Mouse (Mus musculus) MN1 (cell line): ENCODE results near the gene Zfhx3.

ENCODE experiments used
- DNase-seq: peaks from one replicate; pipeline ENCODE4 v3.0.0-alpha.2; 2016; ENCODE audit warnings: low spot score

Gene Zfhx3

DNA sequence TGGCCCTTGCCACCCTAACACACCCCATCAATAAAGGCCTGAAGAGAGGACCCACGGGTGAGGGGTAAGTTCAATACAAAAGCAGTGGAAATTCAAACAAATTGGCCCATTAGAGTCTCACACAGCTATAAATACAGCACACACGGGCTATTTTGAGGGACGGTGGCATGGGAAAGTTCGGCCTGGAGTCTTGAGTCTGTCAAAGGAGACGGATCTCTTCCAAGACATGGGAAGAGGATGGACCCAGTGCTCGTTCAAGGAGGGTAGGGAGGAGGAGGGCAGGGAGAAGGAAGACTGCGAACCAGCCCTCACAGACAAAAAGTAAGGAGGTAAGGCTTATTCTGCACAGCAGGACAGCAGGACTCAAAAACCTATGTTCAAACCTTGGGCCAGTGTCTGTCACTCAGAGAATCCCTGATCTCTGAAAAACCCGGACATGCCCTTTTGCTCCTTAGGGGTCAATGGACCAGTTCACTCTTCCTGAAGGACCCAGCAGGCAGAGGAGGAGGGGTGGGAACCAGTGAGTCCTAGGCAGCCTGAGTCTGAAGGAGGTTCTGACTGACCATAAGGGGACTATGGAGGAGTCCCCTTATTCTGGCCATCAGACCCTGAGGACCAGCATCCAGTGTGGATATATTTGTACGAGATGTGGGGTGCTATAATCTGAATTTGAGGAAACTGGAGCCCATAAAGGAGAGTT, 652.1 kb downstream of the Zfhx3 start:
- no peak for DNase-seq

DNA sequence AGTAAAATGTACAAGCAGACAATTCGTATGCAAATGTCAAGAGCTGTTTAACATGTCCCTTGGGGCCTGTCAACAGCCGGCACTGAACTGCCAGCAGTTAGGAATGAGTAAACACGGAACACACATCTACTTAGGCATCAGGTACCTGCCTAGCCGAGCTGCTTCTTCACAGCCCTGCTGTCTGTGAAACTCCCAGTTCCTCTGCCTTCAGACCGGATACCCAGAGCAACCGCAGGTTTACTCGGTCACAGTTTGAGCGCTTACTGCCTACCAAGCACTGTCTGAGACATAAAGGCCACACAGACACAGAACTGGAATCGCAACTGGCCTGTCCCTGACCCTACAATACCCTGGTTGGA, 652.6 kb downstream of the Zfhx3 start:
- no peak for DNase-seq

GRCm38 (mm10) chr8:108595721-108596495, 653.5 kb downstream of the Zfhx3 start:
- no peak for DNase-seq

DNA sequence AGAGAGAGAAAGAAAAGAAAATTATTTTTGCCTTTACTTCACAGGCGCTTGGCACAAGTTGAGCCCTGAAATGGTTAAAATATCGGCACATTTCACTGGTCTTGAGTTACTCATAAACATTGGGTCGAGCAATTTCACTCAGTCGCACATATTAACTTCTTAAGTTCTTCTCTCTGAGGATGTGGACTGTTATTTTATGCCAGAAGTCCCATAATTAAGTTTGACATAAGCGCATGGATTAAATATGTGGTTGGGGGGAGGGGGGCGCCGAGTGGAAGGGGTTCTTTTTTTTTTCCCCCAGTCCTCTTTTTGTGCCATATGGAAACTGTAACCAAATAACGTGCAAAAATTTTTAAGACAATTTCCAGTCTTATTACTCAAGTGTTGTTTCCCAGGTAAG, 656.6 kb downstream of the Zfhx3 start:
- no peak for DNase-seq

DNA sequence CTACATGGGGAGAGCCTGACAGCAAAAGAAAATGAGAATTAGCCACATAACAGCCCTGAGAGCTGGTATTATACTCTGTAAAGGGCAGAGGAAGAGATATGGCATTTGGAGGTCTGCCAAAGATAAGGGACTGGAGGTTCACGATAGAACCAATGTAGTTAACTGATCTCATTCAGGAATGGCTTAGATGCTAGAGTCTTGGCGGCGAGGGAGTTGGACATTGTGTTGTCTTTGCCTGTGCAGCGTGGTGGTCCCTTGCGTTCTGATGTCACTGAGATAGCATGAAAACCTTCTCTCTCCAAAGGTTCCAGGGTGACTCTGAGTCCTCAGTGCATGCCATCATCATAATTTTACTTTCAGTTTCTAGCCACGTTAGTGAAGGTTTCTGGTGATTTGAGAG, 657.1 kb downstream of the Zfhx3 start:
- no peak for DNase-seq

GRCm38 (mm10) chr8:108608678-108609077, 666.2 kb downstream of the Zfhx3 start:
- no peak for DNase-seq

GRCm38 (mm10) chr8:108609114-108609513, 666.7 kb downstream of the Zfhx3 start:
- DNase-seq = no peak

- DNase-seq = no peak
These were observed 668.8 kb downstream of the Zfhx3 start for GRCm38 (mm10) chr8:108611141-108611674.

DNA sequence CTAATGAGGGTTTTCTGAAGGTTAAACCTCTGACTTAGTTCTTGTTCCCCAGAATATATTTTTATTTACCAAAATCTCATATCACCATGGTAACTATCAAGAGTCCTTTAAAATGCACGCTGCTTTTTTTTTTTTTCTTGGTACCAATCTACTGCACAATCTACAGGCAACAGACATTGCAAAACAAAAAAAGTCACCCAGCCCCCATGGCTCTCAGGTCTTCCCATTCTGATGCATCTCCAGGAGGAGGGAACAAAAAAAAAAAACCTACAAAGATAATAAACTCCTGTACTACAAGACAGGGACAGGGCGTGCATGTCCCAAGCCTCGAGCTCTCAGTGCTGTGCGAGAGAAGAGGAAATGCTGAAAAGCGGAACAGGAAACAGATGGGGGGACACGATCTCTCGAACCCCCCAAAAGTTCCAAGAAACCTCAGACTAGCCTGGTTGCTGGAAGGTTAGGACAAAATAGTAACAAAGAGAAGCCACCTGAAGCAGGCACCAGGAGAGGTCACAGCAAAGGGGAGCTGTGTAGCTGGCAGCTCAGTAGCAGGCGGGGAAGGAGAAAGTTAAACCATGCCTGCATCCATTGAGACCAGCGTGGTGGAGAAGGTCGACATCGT, 669.5 kb downstream of the Zfhx3 start:
- DNase-seq = no peak

DNA sequence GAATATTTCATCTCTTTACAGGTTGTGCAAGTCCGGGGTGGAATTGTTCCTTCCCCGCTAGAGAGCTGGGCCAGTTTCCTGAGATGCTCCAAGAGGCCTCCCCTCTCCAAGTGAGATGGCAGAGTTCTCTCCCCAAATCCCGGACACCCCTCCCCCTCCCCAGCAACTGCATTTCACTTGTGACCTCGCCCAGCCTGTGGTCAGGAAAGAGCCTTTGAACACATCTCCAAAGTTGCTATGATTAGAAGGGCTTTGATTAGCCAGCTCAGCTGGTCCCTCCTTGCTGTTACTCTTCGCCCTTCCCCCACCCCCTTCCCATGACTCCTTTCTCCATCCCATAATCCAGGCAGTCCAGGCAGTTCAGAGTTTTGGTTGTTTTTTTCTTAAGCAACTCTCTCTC, 670.4 kb downstream of the Zfhx3 start:
- no peak for DNase-seq

GRCm38 (mm10) chr8:108613280-108613679, 670.8 kb downstream of the Zfhx3 start:
- DNase-seq = no peak

GRCm38 (mm10) chr8:108621296-108621695, 678.9 kb downstream of the Zfhx3 start:
- DNase-seq = no peak

GRCm38 (mm10) chr8:108623660-108624059, 681.2 kb downstream of the Zfhx3 start:
- no peak for DNase-seq

- no peak for DNase-seq
These were observed 683.2 kb downstream of the Zfhx3 start for GRCm38 (mm10) chr8:108625571-108626120.

GRCm38 (mm10) chr8:108631069-108631468, 688.6 kb downstream of the Zfhx3 start:
- DNase-seq = no peak

DNA sequence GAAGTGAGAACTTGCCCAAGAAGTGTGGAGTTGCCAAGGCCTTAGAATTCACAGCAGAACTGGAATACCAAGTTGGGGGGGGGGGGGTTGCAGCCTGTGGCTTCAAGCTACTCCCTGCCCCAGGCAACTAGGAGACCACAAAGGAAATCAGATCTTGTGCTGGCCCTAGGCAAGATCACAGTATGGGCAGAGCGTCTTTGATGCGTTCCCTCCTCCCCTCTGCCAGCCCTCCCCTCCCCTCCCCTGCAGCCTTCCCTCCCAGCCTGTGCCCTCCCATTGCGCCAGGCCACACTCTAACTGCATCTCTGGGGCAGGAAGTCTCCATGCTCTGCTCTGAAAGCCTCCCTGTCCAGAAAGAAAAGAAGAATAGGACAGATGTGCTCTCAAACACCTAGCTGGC, 691.8 kb downstream of the Zfhx3 start:
- DNase-seq = no peak

DNA sequence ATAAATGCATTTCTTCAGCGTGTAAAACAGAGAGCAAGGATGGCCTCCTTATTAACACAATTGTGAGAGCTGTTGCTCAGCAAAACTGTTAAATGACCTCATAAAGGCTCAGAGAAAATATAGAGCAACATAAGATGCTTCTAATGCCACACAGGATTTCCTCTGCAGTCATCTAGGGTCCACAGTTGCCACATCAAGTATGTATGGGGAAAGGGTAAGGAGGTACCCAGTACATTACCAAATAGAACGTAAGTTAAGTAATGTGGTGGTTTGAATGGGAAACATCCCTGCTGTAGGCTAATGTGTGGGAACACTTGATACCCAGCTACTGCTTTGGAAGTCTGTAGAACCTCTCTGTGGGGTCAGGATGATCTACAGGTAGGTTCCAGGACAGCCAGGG, 695.4 kb downstream of the Zfhx3 start:
- no peak for DNase-seq

DNA sequence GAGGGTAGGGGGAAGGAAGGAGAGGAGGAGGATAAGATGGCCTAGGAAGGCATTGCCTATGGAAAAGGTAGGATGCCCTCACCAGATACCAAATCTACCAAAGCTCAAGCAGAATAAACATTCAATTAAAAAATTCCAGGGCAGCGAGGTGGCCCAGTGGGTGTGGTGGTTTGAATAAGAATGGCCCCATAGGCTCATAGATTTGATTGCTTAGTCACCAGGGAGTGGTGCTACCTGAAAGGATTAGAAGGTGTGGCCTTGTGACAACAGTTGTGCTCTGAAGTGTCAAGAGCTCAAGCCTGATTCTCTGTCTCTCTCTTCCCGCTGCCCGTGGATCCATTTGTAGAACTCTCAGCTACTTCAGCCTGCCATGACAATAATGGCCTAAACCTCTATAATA, 703.2 kb downstream of the Zfhx3 start:
- no peak for DNase-seq

- no peak for DNase-seq
These were observed 705.1 kb downstream of the Zfhx3 start for GRCm38 (mm10) chr8:108647556-108647955.

DNA sequence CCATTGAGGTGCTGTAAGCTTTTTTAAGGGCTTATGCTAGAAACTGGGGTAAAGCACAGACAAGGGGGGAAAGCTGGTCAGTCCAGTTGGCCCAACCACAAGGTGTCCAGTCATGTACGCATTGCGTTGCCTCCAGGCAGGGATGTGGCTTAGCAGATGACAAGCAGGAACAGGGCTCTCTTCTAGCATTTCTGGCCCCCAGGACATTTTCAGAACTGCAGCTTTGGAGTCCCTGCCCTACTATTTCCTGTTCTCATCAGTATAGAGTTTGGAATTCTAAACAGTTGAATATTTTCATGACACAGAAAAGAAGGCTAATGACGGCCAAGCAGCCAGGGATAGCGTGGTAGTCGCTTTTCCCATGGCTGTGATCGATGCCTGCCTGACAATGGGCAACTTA, 706.5 kb downstream of the Zfhx3 start:
- no peak for DNase-seq

DNA sequence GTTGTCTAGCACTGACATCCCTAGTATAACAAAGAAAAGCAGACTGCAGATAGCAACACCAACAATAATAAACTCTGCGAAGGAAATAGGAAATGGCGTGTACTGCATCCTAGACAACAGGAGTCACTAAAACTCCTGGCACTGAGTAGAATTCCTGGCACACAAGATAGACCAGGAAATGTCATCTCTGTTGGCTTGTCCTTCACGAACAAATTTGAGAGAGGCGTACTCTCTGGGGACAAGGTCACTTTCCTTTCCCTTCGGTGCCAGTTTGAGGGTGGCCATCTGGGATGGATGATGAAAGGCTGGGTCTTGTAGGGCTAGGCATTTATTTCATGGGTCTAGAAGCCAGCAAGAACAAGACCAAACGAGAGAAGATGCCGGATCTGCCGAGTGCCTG, 708.4 kb downstream of the Zfhx3 start:
- DNase-seq = no peak

- DNase-seq = no peak
These were observed 719.1 kb downstream of the Zfhx3 start for GRCm38 (mm10) chr8:108661486-108662093.
